Mouse (Mus musculus) myocyte (in vitro differentiated cells): ENCODE measurements at regions not wholly inside any gene's neighbourhood (a gene's known extent, or its start where the extent isn't known, plus 50 kb on each side); places are given as distances from the start of the nearest gene placed in this dataset.

Source experiments
- CEBPB ChIP-seq: IDR thresholded peaks from 2 replicates; pipeline ENCODE4 v1.6.1; 2011; ENCODE audit warnings: mild to moderate bottlenecking, moderate library complexity; ENCODE audit not compliant: poor library complexity, insufficient read depth, severe bottlenecking
- E2F4 ChIP-seq: IDR thresholded peaks from one replicate; pipeline ENCODE4 v1.6.1; 2011; ENCODE audit warnings: mild to moderate bottlenecking, control low read depth, moderate library complexity; ENCODE audit not compliant: insufficient read depth
- MAX ChIP-seq: IDR thresholded peaks from one replicate; pipeline ENCODE4 v1.6.1; 2011; ENCODE audit warnings: low read depth, mild to moderate bottlenecking, control low read depth
- MYOD1 ChIP-seq, 3 experiments: IDR thresholded peaks; one replicate each; pipeline ENCODE4 v1.6.1; 2011; ENCODE audit warnings: control low read depth in 2 of 3, low read depth in 2 of 3, mild to moderate bottlenecking in 2 of 3, moderate library complexity in 1 of 3; ENCODE audit not compliant: insufficient read length in 2 of 3, control insufficient read depth in 1 of 3
- POLR2A ChIP-seq: IDR thresholded peaks from one replicate; pipeline ENCODE4 v1.6.1; 2011; ENCODE audit warnings: low read depth, mild to moderate bottlenecking, control low read depth, moderate library complexity; ENCODE audit not compliant: insufficient read length
- POLR2AphosphoS2 ChIP-seq: IDR thresholded peaks from one replicate; pipeline ENCODE4 v1.6.1; 2011; ENCODE audit warnings: low read depth, control low read depth; ENCODE audit not compliant: insufficient read length
- REST ChIP-seq: IDR thresholded peaks from one replicate; pipeline ENCODE4 v1.6.1; 2011; ENCODE audit warnings: mild to moderate bottlenecking, control low read depth, moderate library complexity; ENCODE audit not compliant: insufficient read depth, insufficient read length
- SRF ChIP-seq: IDR thresholded peaks from one replicate; pipeline ENCODE4 v1.6.1; 2011; ENCODE audit warnings: low read depth; ENCODE audit not compliant: control insufficient read depth, insufficient read length
- TCF12 ChIP-seq: IDR thresholded peaks from one replicate; pipeline ENCODE4 v1.6.1; 2011; ENCODE audit warnings: mild to moderate bottlenecking, control low read depth; ENCODE audit not compliant: poor library complexity, insufficient read depth, severe bottlenecking
- USF1 ChIP-seq: IDR thresholded peaks from one replicate; pipeline ENCODE4 v1.6.1; 2011; ENCODE audit warnings: low read depth, mild to moderate bottlenecking, control low read depth, moderate library complexity

GRCm38 (mm10) chr1:73718421-73718820 is 405.8 kb downstream of the Tns1 start:
- TF ChIP-seq POLR2A = no peak
- TF ChIP-seq CEBPB = no peak
- TF ChIP-seq MAX = no peak
- no peak for TF ChIP-seq TCF12
- no peak for TF ChIP-seq MYOD1 (IDR thresholded peaks at IDR 0.05; ENCODE audit: control insufficient read depth in 1 of 3, insufficient read length in 2 of 3, low read depth in 2 of 3)
- TF ChIP-seq POLR2AphosphoS2 = no peak
- no peak for TF ChIP-seq E2F4
- no peak for TF ChIP-seq SRF
- no peak for TF ChIP-seq USF1
- TF ChIP-seq REST = no peak
